Comparison of ENCODE assay signal across 10 mouse cellular contexts in genomic region chr2:173253761-173254662, GRCm38 (mm10). TPM values are rescaled to one million over a fixed set of nuclear protein-coding genes. Genes with fewer than 3 reads are reported as not detected.
DNase-seq lines count a peak whose midpoint lies in the region; ATAC-seq and TF ChIP-seq lines count a peak whose summit lies in the region.
"Had no signal": no experiment of that assay in that cellular context is flagged by ENCODE, and none has a peak within 500 bp of the region (broad histone marks: within the 10 kb centered on the region; RNA-seq: fewer than 3 reads in every experiment).

No protein-coding gene starts in this region.

- no peak overlapping the region for H3K4me3 ChIP-seq in embryonic facial prominence, embryonic 12.5 days
- H3K4me3 ChIP-seq in limb, embryonic 15.5 days, result no peak overlapping the region
- H3K4me3 ChIP-seq: liver, embryonic 12.5 days had no signal

- H3K4me1 ChIP-seq in embryonic facial prominence, embryonic 12.5 days, result peaks cover 93% of the 10 kb centered on the region
- peaks cover 99% of the 10 kb centered on the region for H3K4me1 ChIP-seq in limb, embryonic 15.5 days
- H3K4me1 ChIP-seq: liver, embryonic 12.5 days had no signal

- H3K27ac ChIP-seq in embryonic facial prominence, embryonic 12.5 days, result peak overlapping the region; percentile 84
- peak overlapping the region; percentile 73 for H3K27ac ChIP-seq in limb, embryonic 15.5 days
- H3K27ac ChIP-seq: liver, embryonic 12.5 days had no signal

- no peak for ATAC-seq in embryonic facial prominence, embryonic 12.5 days (ENCODE audit: insufficient number of reproducible peaks, insufficient read depth, low FRiP score, low TSS enrichment)
- no peak for ATAC-seq in limb, embryonic 15.5 days (ENCODE audit: insufficient number of reproducible peaks, low FRiP score, low TSS enrichment, low read depth)
- no peak for ATAC-seq in granulocyte monocyte progenitor cell, adult 5-6 weeks (replicated peaks; ENCODE audit: poor library complexity, severe bottlenecking)
- no peak for ATAC-seq in frontal cortex, adult (ENCODE audit: low TSS enrichment)
- ATAC-seq: activated CD4-positive, CD25-positive, alpha-beta regulatory T cell, adult 4 months; liver, embryonic 12.5 days had no signal

- H3K9me3 ChIP-seq in embryonic facial prominence, embryonic 12.5 days, result no peaks in the 10 kb centered on the region
- no peaks in the 10 kb centered on the region for H3K9me3 ChIP-seq in limb, embryonic 15.5 days
- H3K9me3 ChIP-seq: liver, embryonic 12.5 days had no signal

- H3K9ac ChIP-seq in embryonic facial prominence, embryonic 12.5 days, result no peak overlapping the region
- no peak overlapping the region for H3K9ac ChIP-seq in limb, embryonic 15.5 days
- H3K9ac ChIP-seq: liver, embryonic 12.5 days had no signal

- DNase-seq in brain, embryonic 14.5 days (ENCODE audit: low read depth), result peak; percentile 93
- peak; percentile 22 for DNase-seq in hindlimb bud, embryonic 11.5 days (ENCODE audit: extremely low spot score, low read depth, low spot score)
- DNase-seq in right cerebral cortex, adult 2 months (ENCODE audit: low spot score in 2 of 2), result no peak
- no peak for DNase-seq in frontal cortex, adult 2 months (ENCODE audit: extremely low spot score in 1 of 2, low spot score in 1 of 2)

- no peaks in the 10 kb centered on the region for H3K27me3 ChIP-seq in embryonic facial prominence, embryonic 12.5 days
- H3K27me3 ChIP-seq in limb, embryonic 15.5 days, result no peaks in the 10 kb centered on the region

- no peaks in the 10 kb centered on the region for H3K36me3 ChIP-seq in embryonic facial prominence, embryonic 12.5 days
- H3K36me3 ChIP-seq in limb, embryonic 15.5 days, result no peaks in the 10 kb centered on the region
- H3K36me3 ChIP-seq: liver, embryonic 12.5 days had no signal

- peak overlapping the region; percentile 30 for H3K4me2 ChIP-seq in embryonic facial prominence, embryonic 12.5 days (replicated peaks)
- peak overlapping the region; percentile 1; the same call in 1 of the 2 replicates for H3K4me2 ChIP-seq in limb, embryonic 15.5 days
- H3K4me2 ChIP-seq: liver, embryonic 12.5 days had no signal

- TF ChIP-seq CTCF in brain, embryonic 14.5 days (IDR thresholded peaks at IDR 0.05; ENCODE audit: borderline replicate concordance, extremely low read depth, insufficient read depth, insufficient read length), result no peak

- 15% methylated on average over 26 of the region's 26 CpGs for WGBS in embryonic facial prominence, embryonic 12.5 days
- 20% methylated on average over 26 of the region's 26 CpGs for WGBS in limb, embryonic 15.5 days

- no peak for TF ChIP-seq POLR2A in brain, embryonic 14.5 days (IDR thresholded peaks at IDR 0.05; ENCODE audit: borderline replicate concordance, extremely low read depth, insufficient read depth, insufficient read length, poor library complexity, severe bottlenecking)

RNA-seq across cellular contexts. Expression of gene Pmepa1, which starts 22.3 kb away (rescaled TPM):
- 25.5 and 31.7 TPM in 2 replicates for polyA plus RNA-seq in brain, embryonic 14.5 days (2012; rRNA removed)
- 5.8 and 6.7 TPM in 2 replicates for polyA plus RNA-seq in embryonic facial prominence, embryonic 12.5 days (2016; fragmentation: Nextera tagmentation; extraction: Ambion mirVana)
- polyA plus RNA-seq in limb, embryonic 15.5 days (2015; fragmentation: Nextera tagmentation; extraction: Ambion mirVana), result 6.3 and 8.4 TPM in 2 replicates
- total RNA-seq in granulocyte monocyte progenitor cell, adult 5-6 weeks (2014; fragmentation: Nextera tagmentation), result 0.45 TPM in 1 of 2 replicates, not detected in the other
- not detected in 2 replicates for total RNA-seq in granulocyte monocyte progenitor cell, adult 5-6 weeks (2017)
- polyA plus RNA-seq in frontal cortex, adult 2 months (2012; rRNA removed), result 40.4 and 57.2 TPM in 2 replicates

RNA-seq across cellular contexts. Expression of gene Zbp1, which starts 35.3 kb away (rescaled TPM):
- 0.18 and 0.40 TPM in 2 replicates for polyA plus RNA-seq in brain, embryonic 14.5 days (2012; rRNA removed)
- 0.39 TPM in 1 of 2 replicates, not detected in the other for polyA plus RNA-seq in embryonic facial prominence, embryonic 12.5 days (2016; fragmentation: Nextera tagmentation; extraction: Ambion mirVana)
- polyA plus RNA-seq in limb, embryonic 15.5 days (2015; fragmentation: Nextera tagmentation; extraction: Ambion mirVana), result 0.64 and 0.88 TPM in 2 replicates
- 1.8 and 5.0 TPM in 2 replicates for total RNA-seq in granulocyte monocyte progenitor cell, adult 5-6 weeks (2014; fragmentation: Nextera tagmentation)
- 1.2 and 5.3 TPM in 2 replicates for total RNA-seq in granulocyte monocyte progenitor cell, adult 5-6 weeks (2017)
- polyA plus RNA-seq in frontal cortex, adult 2 months (2012; rRNA removed), result 0.40 and 1.1 TPM in 2 replicates

Comparison
In these comparisons a context has a peak if more than half of its experiments do, and no peak if none do; other contexts are left out.
1. DNase-seq: peak in brain, embryonic 14.5 days (single experiment) and hindlimb bud, embryonic 11.5 days (single experiment); none in right cerebral cortex, adult 2 months (0 of 2) and frontal cortex, adult 2 months (0 of 2).